Mouse (Mus musculus) frontal cortex, adult 2 months (tissue): ENCODE measurements at regions not wholly inside any gene's neighbourhood (a gene's known extent, or its start where the extent isn't known, plus 50 kb on each side); places are given as distances from the start of the nearest gene placed in this dataset.

Experiments
- DNase-seq, 2 experiments: peaks; one replicate each; pipeline ENCODE4 v3.0.0; 2022; ENCODE audit warnings: low spot score in 1 of 2; ENCODE audit errors: extremely low spot score in 1 of 2

GRCm38 (mm10) chr12:48929035-48929434, 453.4 kb upstream of the Foxg1 start:
- peak in 1 of 2 experiments; percentile 0 for DNase-seq

- DNase-seq = no peak
Measured at GRCm38 (mm10) chr12:48946505-48946904, 436.0 kb upstream of the Foxg1 start.

- DNase-seq = no peak
Measured at GRCm38 (mm10) chr12:48959289-48960005, 423.0 kb upstream of the Foxg1 start.

- no peak for DNase-seq
Measured at GRCm38 (mm10) chr12:48960056-48960455, 422.4 kb upstream of the Foxg1 start.

- no peak for DNase-seq
Measured at GRCm38 (mm10) chr12:48963451-48963850, 419.0 kb upstream of the Foxg1 start.
